Mouse (Mus musculus): ENCODE measurements around the gene Edem2.

DNA sequence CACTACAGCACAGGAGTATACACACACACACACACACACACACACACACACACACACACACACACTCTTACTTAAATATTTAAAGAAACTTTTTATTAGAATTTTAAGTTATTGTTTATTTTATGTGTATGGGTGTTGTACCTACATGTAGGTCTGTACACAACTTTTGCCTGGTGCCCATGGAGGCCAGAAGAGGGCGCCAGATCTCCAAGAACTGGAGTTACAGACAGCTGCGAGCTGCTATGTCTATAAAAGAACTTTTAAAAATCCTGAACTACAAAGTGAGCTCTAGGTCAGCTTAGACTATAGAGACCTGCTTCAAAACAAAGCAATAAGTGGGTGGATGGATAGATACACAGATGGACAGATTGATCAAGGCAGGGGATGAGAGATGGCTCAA lies 55.7 kb downstream of the Edem2 start:
- TF ChIP-seq CTCF (IDR thresholded peaks at IDR 0.05; ENCODE audit: low read depth, low read length) (peak; percentile 80), POLR2A (IDR thresholded peaks at IDR 0.05; ENCODE audit: extremely low read depth, insufficient read depth, low read length) (no peak)

Measured in liver, adult 2 months (tissue).